Mouse (Mus musculus) megakaryocyte, adult 5-6 weeks (primary cell): Measurements from ENCODE around the gene Lrrc73. TPM values are rescaled to one million over a fixed set of nuclear protein-coding genes. Genes with fewer than 3 reads are reported as not detected.

ENCODE experiments used
- ATAC-seq: 2 replicates; pipeline ENCODE4 v1.8.0; 2016; ENCODE audit warnings: mild to moderate bottlenecking, inconsistent platforms; ENCODE audit not compliant: poor library complexity, severe bottlenecking
- total RNA-seq, 2 experiments: library from RNA; stranded (forward) in 1 of 2; stranded (reverse) in 1 of 2; fragments of 153-499, 151-499 nt in 1 of 2; fragments of 221-1000, 200-1000 nt in 1 of 2; gene quantifications; 2 replicates each; pipeline versions ENCODE4 v1.2.3 to v1.2.4; 2015 to 2017

Lrrc73 gene
- total RNA-seq (2015) (0.34 and 1.2 TPM in 2 replicates), total RNA-seq (2017) (0.33 TPM in 1 of 2 replicates, not detected in the other)

DNA sequence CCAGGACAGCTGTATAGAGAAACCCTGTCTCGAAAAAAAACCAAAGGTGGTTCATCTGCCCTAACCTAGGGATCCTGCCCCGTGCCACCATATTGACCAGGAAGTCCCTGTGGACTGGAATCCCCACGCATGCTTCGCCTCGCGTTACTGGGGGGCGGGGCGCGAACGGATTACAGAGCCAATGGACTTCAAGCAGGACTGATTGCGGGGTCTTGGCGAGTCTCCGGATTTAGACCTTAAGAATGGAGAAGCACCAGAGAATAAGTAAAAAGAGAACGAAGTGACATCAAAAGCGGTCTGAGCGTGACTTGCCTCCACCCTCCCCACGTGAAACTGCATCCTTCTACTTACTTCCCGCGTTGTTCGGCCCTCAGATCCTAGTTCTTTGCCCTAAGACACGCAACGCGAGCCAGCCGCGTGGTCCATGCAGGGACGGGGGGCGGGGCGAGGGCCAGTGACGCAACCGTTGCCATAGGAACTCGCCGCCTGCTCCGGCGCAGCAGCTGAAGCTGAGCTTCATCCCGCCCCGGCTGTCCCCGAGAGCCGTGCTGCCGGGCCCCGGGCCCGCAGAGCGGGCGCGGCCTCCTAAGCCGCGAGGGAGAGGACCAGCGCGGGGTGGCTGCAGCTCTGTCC, at the start of gene Lrrc73:
TSS of gene Lrrc73 (plus strand) at position 80 of the 633 bp plus-strand sequence.
- peak; percentile 87 for ATAC-seq

DNA sequence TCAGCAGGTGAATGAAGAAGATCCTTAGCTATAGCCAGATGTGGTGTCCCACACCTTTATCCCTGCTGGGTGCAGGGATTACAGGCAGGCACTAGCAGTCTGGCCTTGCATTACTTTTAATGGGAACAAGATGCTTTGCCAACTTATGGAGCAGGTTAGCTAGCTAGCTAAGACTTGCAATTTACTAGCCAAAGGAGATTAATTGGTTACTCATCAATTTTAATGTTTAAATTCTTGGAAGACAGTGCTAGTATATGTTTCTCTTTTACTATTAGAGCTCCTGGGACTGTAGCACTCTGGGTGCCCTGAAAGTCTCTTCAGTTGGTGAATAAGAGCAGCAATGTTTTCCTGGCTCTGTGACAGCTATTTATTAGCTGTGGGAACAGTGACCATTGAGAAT, 46.7 kb upstream of the Lrrc73 start:
- ATAC-seq: no peak

DNA sequence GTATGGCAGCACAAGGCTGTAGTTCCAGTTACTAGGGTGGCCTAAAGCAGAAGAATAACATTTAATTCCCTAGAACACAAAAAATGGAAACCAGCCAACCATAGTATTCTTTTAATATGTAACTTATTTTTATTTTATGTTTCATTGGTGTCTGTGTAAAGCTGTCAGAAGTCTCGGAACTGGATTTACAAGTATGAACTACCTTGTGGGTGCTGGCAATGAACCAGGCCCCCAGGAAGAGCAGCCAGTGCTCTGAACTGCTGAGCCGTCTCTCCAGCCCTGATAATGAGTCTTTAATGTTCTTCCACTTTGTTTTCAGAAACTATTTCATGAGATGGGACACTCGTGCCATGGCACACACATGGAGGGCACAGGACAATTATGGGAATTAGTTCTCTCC, 42.8 kb upstream of the Lrrc73 start:
- no peak for ATAC-seq

DNA sequence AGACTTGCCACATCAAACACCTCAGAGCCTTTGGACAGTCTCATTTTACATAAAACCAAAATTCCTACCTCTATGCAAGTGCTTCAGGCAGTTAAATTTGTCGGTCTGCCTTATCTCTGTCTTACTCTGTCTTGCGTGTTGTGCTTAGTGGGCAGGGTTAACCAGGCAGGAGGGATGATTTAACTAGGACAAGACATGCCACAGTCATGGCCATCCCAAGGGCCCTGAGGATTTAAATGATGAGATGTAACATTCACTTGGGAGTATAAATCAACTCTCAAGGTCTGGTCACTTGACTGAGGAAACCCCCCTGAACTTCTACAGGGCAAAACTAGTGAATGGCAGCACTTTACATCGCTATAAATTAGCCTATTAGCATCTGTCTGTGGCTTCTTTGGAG, 31.7 kb upstream of the Lrrc73 start:
- ATAC-seq: no peak

DNA sequence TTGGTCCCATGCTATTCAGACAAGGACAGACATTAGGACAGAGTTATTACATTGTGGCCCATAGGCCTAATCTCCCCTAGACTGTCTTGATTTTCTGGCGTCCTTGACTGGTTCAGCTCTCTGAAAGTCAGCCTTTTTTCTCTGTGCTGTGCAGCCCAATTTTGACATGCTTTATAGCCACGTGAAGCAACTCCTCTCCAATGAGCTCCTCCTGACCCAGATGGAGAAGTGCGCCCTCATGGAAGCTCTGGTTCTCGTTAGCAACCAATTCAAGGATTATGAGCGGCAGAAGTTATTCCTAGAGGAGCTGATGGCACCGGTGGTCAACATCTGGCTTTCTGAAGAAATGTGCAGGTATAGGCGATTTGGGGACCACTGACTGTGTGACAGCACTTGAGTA, 25.8 kb upstream of the Lrrc73 start:
- no peak for ATAC-seq

DNA sequence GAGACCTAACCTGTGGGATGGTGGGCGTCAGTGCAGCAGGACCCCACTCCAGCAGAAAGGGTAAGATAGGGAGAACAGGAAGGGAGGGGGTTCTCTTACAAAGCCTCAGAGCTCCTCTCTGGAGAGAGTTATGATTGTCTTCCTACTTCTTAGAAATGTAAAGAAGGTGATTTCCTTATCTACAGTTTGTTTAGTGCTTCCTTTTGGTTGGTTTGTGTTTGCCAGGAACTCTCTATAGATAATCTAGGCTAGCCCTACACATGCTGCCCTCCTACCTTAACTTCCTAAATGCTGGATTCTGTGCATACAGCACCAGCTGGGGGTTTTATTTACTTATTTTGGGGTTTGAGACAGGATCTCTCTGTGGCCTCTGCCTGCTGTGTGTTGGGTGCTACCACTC, 17.3 kb upstream of the Lrrc73 start:
- no peak for ATAC-seq

DNA sequence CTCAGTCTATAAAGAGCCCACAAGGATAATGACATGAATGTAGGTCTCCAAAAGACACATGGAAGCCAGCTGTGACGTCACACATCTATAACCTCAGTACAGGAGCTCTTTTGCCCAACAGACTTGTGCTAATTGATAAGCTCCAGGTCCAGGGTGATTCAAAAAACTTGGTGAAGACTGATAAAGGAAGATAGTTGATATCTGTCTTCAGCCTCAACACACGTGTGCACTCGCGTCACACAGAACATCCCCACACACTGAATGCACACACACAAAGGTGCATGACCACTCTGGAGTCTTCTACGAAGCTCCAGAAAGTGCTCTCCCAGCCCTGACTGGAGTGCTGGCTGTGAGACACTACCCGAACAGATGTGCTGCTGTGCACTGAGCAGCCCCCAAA, 16.3 kb upstream of the Lrrc73 start:
- no peak for ATAC-seq

DNA sequence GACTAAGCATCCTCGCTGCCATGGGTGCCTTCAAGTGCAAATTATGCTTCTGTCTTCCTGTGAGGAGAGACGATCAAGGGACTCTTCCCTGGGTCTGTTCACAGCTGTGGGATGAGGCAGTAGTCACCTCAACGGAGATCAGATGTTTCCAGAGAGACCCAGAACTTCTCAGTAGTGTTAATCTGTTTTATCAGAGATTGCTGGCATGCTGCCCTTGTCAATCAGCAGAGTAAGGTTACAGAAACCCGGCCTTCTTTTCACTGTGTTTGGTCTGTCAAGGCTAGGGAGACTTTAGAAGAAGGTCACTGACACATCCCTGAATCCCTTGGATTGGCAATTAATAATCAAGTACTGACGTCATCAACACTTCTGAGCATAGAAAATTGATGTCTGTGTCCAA, 15.9 kb upstream of the Lrrc73 start:
- ATAC-seq: no peak

DNA sequence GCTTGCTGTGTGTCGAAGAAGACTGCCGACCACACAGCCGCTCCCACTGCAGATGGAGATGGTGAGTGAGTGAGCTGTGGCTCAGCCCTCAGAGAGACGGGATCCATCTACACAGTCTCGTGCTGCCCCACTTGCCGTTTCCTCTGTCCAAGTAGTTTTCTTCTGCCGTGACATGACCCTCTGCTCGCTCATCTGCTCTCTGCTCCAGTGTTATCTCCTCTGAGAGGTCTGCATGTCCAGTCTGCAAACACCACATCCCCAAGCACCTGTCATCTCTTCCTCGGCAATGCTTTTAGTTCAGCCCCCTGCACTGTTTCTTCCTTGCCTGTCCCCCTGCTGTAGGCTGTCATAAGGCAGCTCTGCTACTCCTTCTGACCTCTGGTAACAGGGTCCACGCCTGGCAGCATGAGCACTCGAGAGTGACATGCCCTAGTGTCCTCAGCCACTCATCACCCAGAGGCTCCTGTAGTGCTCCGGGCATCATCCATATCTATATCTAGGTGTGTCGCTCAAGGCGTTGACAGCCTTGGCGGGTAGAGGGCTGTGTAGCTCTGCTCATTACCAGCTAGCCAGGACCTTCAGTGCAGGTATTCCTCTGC, 13.7 kb upstream of the Lrrc73 start:
- ATAC-seq: no peak

DNA sequence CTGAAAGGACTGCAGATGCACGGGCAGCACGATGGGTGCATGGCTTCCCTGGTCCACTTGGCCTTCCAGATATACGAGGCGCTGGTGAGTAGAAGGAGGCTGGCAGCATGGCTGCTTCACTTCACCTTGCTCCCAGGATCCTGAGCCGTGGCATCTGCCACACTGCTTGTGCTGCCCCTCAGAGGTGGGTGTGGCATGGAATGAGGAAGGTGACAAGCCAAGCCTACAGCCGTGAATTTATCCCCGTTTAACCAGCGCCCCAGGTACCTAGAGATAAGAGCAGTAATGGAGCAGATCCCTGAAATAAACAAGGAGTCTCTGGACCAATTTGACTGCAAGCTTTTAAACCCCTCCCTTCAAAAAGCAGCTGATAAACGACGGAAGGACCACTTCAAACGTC, 11.9 kb upstream of the Lrrc73 start:
- no peak for ATAC-seq

DNA sequence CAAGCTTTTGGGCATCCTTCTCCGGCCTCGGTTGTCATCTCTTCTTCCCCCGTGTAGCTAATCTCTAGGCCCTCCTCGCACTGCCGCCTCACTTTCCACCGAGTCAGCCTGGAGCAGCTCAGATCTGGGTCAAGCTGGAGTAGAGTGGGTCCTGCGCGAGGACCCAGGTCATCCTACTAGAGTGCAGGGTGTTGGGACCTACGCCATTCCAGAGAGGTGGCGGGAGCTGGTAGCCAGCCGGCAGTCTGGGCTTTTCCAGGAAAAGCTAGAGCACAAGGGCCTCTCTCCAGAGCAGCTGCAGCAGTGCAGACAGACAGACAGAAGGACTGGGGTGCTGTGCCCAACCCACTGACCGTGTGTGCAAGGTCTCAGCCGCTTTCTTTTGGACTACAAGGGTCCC, 11.1 kb upstream of the Lrrc73 start:
- ATAC-seq: no peak

DNA sequence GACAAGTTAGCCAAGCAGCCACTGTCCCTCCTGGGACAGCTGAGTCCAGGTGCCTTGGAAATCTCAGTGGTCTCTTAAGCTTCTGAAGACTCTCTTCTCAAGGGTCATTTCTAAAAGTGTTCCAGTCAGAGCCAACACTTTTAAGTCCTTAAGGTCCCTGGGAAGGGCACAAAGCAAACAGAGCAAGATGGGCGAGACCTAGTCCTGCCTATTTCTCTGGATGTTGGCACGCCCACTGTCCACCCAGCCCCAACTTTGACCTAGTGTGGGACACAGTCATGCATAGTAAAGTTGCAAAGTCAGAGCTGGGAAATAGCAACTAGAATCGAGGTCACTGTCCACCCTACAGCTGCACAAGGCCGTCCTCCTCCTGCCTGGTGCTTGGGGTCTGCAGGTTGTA, 10.3 kb upstream of the Lrrc73 start:
- ATAC-seq: no peak

DNA sequence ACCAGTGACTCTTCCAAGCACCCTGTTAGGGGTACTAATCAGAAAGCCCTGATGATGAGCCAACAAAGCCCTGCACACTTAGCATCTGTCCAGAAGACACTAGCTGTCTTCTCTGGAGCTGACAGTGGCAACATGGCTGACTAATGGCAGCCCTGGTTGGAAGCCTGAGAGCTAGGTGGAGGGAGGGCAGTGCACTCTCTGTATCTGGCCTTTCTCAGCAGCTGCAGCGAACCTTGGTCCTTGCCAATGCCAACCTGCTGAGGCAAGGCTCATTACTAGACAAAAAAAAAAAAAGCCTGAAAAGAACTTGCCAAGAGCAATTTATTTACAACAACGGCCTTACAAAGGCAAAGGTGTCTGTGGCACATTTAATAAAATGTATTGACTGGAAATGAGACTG, 9.7 kb upstream of the Lrrc73 start:
- ATAC-seq: no peak

DNA sequence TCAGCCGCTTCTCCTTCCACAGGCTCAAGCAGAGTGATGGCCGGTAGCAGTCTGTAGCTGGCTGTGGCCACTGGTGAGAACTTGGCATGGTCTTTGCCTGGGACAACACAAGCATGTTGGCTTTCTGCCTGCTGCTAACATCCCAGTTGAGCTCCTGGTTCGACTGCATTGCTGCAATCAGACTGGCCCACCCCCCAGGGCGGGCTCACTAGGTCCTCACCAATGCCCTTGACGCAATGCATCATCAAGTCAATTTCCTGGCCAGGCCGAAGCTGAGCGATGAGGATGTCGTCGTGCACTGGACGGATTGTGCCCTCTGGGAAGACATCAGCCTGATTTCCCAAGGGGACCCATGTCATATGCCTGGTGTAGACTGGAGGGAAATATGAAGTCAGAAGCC, 8.8 kb upstream of the Lrrc73 start:
- no peak for ATAC-seq

DNA sequence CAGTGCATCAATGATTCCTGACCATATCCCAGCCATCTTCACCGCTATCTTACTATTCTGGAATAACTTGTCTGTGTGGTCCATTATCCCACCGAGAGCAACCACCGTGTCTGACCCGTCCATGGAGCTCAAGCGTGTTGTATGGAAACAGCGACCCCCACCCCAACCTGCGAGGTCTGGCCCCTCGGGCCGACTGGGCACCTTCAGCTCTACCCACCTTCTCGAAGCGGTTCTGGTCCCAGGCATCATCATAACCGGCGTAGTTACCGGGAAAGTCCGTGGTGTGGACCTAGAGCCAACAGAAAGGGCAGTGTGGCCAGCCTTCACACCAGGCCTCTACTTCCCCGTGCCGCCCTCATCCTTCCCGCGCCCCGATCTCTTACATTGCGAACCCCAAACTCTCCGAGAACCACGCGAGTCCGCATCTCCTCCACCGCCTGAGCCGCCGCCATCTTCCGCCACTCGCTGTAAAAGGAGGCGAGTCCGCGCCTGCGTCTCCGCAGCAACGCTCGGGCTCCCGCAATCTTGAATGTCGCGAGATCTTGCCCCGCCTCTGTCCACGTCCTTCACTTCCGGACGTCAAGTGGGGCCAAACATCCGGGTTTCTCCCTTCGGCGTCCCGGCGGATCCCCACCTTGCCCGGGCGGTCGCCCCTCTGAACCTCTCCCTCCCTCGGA, 5.7 kb upstream of the Lrrc73 start, which contains the start of the genes Polr1c and Yipf3:
TSS of gene Polr1c (minus strand) at position 543 of the 677 bp plus-strand sequence.
TSS of gene Yipf3 (plus strand) at position 569 of the 677 bp plus-strand sequence.
- peak; percentile 95 for ATAC-seq

DNA sequence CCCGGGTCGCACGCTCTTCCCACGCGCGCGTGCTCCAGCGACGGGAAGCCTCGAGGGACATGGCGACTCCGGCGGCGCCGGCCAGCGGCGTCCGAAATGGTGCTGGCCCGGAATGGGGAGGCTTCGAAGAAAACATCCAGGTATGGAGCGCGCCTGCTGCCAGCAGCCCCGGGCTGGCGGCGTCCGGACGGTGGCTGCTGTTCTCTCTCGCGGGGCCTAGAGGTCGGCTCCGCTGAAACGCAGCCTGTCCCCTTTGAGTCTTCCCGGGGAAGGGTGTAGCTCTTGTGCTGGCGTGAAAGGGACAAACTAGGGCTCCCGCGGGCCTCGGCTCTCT, 5.2 kb upstream of the Lrrc73 start:
- ATAC-seq: no peak

DNA sequence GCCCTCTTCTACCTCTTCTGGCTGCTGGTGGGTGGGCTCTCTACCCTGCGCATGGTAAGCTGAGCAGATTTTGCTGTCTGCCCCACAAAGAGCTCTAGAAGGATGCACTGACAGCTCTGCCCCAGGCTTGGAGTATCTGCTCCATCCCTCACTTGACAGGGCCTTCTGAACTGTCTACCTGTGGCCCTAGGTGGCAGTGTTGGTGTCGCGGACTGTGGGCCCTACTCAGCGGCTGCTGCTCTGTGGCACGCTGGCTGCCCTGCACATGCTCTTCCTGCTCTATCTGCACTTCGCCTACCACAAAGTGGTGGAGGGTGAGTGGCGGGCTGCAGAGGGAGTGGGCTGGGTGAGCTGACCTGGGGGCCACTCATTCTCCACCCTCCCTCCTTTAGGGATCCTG, 2.2 kb upstream of the Lrrc73 start:
- no peak for ATAC-seq

DNA sequence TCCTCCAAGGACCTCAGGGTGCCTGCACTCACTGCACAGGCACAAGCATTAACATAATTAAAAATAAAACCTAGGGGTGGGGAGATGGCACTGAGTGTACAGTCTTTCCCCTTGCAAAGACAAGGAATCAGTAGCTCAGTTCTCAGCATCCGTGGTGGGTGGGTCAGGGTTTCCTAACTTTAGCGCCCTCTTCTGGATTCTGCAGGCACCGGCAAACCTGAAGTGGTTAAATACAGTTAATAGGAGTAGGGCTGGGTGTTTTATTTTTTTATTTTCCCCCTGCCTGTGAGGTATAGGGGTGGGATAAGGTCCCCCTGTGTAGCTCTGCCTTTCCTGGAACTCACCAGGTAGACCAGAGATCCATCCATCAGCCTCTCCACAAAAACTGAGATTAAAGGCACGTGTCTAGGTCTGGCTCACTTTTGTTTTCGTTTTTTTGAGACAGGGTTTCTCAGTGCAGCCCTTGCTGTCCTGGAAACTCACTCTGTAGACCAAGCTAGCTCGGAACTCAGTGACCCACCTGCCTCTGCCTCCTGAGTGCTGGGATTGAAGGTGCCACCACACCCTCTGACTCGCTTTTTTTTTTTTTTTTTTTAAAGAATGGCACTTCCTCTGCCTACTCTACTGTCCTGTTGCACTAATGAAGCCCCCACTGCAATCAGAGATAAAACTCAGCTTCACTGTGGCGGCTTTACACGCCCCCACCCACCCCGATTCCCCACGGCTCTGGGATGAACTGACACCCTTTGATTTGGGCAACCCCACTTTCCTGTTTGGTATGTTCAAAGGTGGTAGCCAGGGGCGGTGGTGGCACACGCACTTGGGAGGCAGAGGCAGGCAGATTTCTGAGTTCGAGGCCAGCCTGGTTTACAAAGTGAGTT, 520 bp upstream of the Lrrc73 start:
- ATAC-seq: no peak

DNA sequence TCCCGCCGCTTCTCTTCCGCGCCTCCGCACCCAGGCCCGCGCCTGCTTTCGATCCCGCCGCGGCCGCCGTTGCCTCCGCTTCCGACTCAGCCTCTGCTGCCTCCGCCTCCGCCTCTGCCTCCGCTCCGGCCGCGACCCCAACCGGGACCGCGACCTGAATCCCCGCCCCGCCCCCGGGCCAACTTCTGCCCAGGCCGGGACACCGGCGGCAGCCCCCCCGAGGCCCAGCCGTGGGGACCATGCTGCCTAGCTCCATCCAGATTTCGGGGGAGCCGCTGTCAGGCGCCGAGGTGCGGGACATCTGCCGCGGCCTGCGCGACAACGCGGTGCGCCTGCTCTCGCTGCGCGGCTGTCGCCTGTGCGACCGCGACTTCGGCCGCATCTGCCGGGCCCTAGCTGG, 775 bp downstream of the Lrrc73 start:
- ATAC-seq: no peak

DNA sequence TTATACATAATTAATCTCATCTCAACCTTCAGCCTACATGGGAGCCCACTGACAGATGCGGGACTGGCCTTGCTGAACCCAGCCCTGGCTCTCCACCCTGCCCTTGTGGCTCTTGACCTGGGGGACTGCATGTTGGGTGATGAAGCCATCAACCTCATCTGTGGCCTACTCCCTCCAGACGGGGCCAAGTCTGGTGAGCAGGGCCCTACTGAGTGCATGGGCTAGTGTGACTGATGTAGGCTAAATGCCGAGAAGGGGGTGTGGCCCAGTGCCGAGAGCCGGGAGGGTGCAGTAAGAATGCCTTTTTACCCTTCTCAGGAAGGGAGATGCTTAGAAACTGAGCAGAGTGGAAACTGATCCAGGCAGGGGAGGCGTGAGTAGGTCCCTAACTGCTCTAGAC, 1.8 kb downstream of the Lrrc73 start:
- no peak for ATAC-seq

DNA sequence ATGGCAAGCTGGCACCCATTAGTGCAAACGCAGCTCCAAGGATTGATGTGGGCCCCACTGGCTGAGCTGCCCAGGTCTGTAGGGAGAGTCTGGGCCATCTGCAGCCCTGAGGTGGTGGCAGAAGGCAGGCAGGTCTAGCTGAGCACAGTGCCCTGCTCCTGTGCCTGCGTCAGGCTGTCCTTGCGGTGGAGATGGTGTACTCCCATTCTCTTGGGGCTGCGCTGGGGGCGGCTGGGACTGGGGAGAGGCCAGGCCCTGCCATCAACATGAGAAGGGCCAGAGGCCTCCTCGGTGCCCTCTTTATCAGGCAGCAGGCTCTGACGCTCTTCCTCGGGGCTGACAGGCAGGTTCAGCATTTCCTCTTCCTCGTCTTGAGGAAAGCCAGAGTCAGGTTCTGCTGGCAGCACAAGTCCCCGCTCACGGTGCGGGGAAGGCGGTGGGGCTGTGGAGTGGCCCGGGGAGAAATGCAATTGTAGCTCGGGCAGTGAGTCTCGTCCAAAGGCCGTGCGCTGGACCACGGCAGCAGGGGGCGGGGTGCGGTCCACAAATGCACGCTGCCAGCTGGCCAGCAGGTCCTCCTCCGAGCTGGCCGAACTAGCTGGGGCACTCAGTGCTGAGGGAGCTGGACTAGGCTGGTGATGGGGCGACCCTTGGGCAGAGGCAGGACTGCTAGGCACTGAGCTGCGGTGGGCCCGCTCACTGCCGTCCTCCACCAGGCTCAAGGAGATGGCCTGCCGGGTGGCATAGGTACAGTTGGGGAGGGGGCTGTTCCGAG, 5.1 kb downstream of the Lrrc73 start:
- no peak for ATAC-seq
